Mouse (Mus musculus): ENCODE data around the gene 4933430I17Rik.

DNA sequence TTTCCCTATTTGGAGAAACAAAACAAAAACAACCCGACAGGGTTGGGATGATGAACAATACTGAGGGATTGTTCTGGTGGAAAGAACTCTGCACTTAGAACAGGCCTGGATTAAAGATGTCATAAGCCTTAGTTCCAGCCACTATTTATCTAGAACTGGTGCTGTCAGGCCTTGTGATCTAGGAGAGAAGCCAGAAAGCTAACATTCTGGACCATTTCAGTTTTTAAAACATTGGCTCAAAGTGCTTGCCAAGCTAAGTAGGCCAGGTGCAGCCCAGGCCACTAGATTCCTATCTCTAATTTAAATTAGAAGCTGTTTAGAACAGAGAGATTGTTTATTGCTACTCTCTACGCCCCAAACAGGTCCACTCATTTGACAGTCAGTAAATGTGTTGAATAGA, 1.1 kb downstream of the 4933430I17Rik start:
- TF ChIP-seq POLR2A (IDR thresholded peaks at IDR 0.05; ENCODE audit: low read depth, low read length): no peak
- TF ChIP-seq CTCF (IDR thresholded peaks at IDR 0.05; ENCODE audit: extremely low read depth, insufficient read length, insufficient replicate concordance, low read depth, low read length): no peak
